Mouse (Mus musculus) heart, postnatal 10 days (tissue): ENCODE measurements around the gene Enpp7. TPM values are rescaled to one million over a fixed set of nuclear protein-coding genes. Genes with fewer than 3 reads are reported as not detected.

Experiments
- DNase-seq, 2 experiments: peaks; one replicate each; pipeline ENCODE4 v3.0.0; 2021
- intact Hi-C: fragments of 180-260 bp; cut with DNase I; formaldehyde crosslinking; loops from one replicate; pipeline ENCODE4 v1.15.1; 2025
- total RNA-seq, 2 experiments: library from RNA; stranded (reverse); gene quantifications; 2 replicates each; pipeline ENCODE4 v1.2.3; 2021

Enpp7 gene
- total RNA-seq, 2 experiments from 2014 or later: not detected

DNA sequence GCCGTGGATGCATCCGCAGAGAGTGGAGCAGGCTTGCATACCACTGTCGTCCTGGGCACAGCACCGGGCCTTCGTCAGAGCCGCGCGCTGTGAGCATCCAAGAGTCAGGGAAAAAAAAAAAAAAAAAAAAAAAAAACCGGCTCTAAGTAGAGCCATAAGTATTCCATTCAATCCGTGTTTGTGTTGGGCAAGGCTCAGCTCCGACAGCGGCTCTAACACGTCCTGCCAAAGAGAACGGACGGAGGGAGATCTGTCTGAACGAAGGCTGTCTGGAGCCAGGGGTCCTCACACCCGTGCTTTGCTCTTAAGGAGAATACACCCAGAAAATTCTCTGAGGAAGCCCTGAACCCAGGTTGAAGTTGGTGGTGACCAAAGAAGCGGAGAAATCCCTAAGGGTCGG lies 46.6 kb downstream of the Enpp7 start:
- intact Hi-C loops: loop anchor here (2.0 to 5.0 kb wide), 2 partner anchors 37 to 156 kb away; no protein-coding TSS in a partner anchor
- DNase-seq: no peak

DNA sequence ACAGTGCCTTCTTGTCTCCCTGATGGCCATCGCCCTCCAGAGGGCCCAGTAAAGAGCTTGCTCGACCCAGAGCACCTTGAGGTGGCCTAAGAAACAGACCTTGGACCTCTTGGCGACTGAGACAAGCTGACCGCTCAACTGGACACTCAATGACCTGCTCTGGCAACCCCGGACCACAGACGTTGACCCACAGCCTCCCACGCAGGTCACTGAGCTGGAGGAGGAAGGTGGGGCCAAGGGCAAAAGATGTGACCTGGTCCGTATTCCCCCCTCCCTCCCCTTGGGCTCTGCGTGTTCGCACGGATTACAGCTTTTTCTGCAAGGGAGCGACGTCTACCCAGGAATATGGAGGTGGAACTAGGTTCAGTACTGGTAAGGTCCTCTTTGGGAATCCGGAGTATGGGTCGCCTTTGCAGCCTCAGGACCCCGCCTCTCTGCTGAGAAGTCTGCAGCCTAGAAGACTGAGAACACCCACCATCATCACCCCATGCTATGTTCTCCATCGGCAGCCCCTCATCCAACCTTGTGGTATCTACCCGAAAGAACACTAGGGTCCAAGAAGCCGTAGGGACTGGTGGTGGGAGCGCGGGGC lies 47.2 kb downstream of the Enpp7 start:
- intact Hi-C loops: loop anchor here (2.0 kb wide), 1 partner anchor 156 kb away; no protein-coding TSS in a partner anchor
- DNase-seq: no peak

DNA sequence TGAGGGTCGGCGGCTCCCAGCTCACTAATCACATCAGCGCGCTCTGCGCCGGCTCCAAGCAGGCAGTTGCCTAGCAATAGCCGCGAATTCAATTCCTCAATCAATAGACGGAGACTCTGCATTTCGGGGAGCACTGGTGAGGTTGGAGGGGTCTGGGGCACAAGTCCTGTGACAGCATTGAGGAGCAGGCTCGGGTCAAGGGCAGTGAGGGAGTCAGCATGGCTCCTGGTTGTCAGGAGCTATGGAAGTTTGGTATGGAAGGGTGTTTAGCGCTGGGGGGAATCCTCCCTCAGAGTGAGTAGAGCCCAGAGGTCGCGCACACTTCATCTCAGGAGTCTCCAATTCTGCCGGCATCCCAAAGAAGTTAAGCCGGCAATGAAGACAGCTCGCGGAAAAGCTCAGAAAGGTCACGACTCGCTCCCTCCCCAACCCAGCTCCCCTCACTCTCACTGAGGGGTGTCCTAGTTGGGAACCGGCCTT lies 47.7 kb downstream of the Enpp7 start:
- intact Hi-C loops: loop anchor here (2.0 kb wide), 1 partner anchor 155 kb away; no protein-coding TSS in a partner anchor

DNA sequence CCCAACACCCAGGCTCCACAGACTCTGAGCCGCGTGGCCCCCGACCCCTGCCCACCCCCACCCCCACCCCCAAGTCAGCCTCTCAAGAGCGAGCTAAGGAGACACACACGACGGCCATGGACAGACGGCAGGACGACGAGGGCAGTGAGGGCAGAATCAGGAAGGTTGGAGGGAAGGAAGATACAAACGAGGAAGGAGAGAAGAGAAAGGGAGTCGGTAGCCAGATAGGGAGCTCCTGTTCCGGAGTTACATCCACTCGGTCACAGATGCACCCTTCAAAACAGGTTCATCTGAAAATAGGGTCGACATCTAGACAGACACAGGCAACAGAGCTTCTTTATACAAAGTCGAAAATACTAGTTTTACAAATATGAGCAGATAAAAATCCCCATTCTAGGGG lies 48.5 kb downstream of the Enpp7 start:
- intact Hi-C loops: no loop called here
- no peak for DNase-seq

More for the DNA sequence above, 47.7 kb downstream of the Enpp7 start:
- DNase-seq: no peak

DNA sequence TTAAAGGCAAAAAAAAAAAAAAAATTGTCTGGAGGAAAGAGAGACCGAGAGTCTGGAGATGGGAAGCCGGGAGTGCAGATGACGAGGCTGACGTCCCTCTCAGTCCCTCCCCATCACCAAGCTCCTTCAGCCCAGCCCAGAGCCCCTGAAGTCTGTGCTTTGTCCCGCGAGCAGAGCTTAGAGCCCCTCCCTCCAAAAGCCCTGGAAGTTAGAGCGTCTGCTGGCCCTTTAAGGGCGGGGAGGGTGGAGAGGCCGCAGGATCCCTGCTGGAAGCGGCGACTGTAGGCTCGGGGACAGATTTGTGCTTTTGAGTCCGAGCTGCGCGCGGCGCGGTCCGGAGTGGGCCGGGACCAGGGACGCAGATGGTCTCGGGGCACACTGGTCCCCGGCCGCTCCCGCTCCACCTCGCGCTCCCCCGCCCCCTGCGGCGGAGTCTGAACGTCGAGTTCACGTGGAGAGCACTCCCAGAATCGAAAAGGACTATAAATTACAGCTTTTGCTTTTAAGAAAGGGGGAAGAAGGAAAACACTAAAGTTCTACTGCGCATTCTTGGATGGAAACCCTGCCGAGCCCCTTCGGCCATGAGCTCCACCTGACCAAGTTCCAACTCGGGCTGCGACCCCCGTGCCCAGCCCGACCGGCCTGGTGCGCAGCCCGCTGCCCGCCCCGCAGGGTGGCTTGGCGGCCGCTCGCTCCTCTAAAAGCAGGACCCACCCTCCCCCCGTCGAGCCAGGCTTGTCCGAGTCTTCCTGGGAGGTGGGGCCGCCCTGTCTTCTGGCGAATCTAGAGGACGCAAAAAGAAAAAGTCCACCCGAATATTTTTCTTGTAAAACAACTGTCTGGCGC lies 49.2 kb downstream of the Enpp7 start:
- intact Hi-C loops: no loop called here
- no peak for DNase-seq

DNA sequence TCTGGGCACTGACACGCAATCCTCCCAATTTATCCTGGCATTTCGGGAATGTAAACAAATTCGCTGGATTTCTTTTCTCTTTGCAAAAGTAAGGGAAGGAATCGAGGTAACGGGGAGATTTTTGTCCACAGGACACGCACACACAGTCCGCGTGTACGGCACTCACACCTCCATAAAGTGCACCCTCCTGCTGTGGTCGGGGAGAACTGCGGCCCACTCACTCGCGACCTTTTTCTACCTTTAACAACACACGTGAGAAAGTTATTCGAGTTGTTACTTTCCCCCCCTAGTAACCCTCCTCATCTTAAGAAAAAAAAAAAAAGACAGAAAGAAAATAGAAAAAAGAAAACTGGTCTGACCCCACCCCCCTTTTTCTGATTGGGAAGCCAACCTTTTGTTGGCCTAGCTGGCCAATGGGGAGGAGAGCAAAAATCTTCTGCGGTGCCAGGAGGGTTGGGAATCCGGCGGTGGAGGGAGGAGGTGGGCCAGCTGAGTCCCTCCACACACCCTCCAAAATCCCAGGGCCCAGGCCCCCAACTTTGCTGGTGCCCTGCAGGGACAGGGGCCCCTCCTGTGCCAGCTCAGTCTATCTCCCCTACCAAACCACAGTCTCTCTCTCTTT lies 49.9 kb downstream of the Enpp7 start:
- DNase-seq: no peak
- intact Hi-C loops: no loop called here

DNA sequence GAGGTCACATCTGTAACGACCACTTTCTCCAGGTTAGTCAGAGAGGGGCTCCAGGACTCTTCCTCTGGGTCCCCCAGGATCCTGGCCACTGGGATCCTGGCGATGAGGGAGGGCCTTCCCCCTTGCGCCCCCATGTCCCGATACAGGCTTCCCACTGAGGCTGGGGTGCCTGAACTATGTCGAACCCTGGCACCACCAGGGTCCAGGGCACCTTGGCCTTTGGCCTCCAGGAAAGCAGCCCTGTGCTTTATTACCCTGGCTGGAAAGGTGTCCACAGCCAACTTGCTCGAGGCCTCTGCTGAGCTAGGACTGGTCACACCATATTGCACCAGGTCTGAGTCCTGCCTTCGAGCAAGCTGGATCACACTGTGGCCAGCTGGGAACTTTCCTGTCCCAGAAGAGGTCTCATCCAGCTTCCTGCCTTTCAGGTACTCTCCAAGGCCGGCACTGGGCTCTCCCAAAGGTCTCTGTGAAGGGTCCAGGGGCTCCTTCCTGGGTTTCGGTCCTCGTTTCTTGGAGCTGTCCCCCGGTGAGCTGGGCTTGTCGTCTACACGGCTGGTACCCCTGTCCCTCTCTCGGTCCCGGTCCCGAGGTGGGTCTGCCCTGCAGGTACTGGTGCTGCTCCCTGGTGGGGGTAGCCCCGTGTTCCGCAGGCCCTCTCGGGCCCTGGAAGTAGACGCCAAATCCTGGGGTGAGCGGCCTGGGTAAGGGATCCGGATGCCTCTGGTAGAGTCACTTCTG lies 50.9 kb downstream of the Enpp7 start:
- no peak for DNase-seq
- intact Hi-C loops: no loop called here

DNA sequence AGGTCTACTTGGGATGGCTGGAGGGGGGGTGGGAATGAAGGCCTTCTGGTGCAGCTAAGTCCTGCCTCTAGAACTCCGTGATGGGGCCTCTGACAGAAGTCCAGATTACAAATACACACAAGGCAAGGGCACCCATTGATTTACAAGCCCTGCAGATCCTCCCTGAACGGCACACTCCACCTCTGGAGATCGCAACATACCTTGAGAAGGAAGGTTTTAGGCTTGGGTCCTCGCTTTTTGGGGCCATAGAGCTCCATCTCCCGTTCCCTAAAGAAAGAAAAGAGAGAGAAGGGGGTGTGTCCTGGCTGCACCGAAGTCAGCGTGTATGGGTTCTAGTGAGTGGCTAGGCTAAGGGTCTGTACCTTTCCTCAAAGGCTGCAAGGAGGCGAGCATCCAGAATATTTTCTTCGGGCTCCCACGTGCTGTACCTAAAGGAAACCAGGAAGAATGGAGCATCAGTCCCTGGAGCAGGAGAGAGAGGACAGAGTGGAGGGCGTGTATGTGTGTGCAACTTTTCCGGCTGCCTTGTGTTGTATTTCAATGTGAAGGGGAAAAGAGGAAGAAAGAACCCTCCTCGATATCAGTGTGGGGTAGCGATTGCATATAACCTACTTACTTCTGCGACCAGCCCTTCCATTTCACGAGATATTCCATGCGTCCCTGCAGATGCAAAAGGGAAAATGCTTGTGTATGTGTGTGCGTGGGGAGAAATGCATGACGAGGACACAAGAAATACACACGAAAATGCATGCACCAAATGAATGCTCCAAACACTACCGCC lies 51.9 kb downstream of the Enpp7 start:
- intact Hi-C loops: no loop called here
- no peak for DNase-seq

DNA sequence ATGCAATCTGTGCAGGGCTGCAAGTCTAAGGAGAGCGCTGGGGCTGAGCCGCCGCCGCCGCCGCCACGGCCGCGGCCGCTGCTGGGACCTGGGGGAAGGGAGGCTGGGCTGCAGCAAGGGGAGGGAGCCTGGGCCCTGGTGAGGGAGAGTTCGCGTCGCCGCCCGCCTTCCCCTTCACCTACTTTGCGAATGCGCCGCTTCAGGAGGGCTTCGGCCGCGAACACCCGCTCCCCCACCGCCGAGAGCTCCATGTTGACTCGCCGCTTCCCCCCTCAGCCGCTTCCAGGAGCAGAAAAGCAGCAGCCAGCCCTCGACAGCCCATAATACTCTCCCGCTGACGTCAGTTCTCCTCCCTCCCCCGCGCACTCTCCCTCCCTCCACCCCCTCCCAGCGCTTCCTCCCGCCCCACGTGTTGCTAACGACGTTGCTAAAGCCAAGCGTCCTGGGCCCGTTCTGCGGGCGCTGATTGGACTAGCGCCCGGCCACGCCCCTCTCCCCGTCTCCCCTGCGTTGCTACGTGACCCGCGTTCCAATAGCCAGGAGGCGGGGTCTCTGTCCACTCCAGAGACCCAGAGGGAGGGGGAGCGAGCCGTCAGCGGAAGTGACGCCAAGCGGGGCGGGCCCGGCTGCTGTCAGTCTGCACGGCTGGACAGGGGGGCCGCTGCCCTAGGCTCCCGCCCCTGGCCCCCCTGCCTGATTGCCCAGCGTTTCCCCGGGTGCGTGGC lies 52.8 kb downstream of the Enpp7 start, which contains the start of gene Cbx8:
Gene Cbx8, minus strand, starts transcription at position 370 of the 725 bp plus-strand sequence.
- intact Hi-C loops: no loop called here
- peak; percentile 99 to 100 for DNase-seq

DNA sequence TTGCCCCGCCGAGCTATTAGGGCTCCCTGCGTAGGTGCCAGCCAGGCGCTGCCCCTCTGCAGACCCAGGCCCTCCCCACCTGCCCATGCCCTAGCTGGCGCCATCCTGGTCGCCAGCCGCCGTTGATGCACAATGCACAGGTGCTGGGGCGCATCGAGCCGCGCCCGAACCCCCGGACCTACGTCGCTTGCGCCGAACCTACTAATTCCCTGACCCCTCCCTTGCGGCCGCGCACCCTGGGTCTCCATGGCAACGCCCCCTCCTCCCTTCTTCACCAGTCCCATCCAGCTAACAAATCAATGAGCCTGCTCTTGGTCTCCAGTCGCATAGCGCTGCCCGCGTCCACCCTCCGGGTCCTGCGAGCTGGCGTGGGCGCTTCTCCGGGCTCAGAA lies 53.3 kb downstream of the Enpp7 start:
- intact Hi-C loops: no loop called here
- no peak for DNase-seq

DNA sequence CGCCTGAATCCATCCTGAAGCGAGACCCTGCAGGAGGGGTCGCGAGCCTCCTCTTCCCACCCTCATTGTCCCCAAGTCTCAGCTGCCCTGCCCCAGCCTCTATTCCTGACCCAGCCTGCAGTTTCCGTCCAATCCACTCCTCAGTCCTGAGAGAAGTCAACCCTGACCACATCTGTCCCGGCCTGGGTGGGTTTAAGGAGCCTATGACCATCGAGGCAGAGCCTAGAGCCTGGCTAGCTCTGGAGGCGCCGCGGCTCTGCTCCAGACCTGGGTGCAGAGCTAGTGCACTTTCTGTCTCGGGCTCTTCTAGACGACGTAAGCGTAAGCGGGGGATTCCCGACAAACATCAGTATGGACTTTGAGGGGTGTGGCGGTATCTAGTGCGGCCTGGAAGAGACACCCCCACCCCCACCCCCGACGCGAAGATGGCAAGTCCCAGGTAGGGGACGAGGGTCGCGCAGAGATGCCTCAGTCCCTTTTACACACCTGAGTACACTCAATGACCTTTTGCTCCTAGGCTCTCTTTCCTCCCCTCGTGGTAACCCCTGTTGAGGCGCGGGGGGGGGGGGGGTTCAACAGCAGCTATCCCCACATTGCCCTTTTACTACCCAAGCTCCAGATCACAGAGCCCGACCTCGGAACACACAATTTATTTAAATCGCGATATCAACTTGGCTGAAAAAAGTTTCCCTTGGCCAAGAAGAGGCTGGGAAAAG lies 53.9 kb downstream of the Enpp7 start:
- intact Hi-C loops: no loop called here
- DNase-seq: no peak

Other genes starting within 250 kb of the Enpp7 start
- gene Rbfox3, start 76.6 kb upstream of the Enpp7 start, total RNA-seq: under 1 TPM in 1 of 2 experiments, not detected in 1; 0.36 TPM
- gene Cbx2, start 34.8 kb downstream of the Enpp7 start, total RNA-seq: 1 to 10 TPM; 5.2 to 6.8 TPM
- 1 to 10 TPM; 5.6 to 7.5 TPM for gene Cbx8, start 52.8 kb downstream of the Enpp7 start, total RNA-seq
- 10 to 100 TPM; 22.1 to 22.6 TPM for gene Cbx4, start 98.0 kb downstream of the Enpp7 start, total RNA-seq
- gene Tbc1d16, start 240.3 kb downstream of the Enpp7 start, total RNA-seq: 10 to 100 TPM; 66.3 to 67.2 TPM
- under 1 TPM in 1 of 2 experiments, not detected in 1; 0.22 TPM for gene Ccdc40, start 240.4 kb downstream of the Enpp7 start, total RNA-seq